Mouse (Mus musculus) Patski (cell line): Measurements from ENCODE around the gene Ttll2. TPM values are rescaled to one million over a fixed set of nuclear protein-coding genes. Genes with fewer than 3 reads are reported as not detected.
"Not testable (repeated sequence)": the region's sequence is repeated elsewhere in the genome, so short reads cannot be mapped to it uniquely, and the experiment has no call there.

Experiments used
- ATAC-seq: fragments of 100-300 bp; one replicate; pipeline ENCODE4 v1.8.0; 2021
- CTCF ChIA-PET: fragments of 350-600 bp; sonication (Branson Sonifier 250); formaldehyde crosslinking; loops from one replicate; lab custom pipeline; 2022; ENCODE audit warnings: inconsistent platforms; lab: Charles Lee
- POLR2A ChIA-PET: fragments of 350-600 bp; sonication (Branson Sonifier 250); formaldehyde crosslinking; loops from one replicate; lab custom pipeline; 2022; ENCODE audit warnings: antibody characterized with exemption, inconsistent platforms; lab: Charles Lee
- DNase-seq: peaks from one replicate; pipeline ENCODE4 v3.0.0-alpha.2; 2011; ENCODE audit warnings: low read depth, low spot score
- H3K27me3 ChIP-seq: fragments of 371-371 bp; one replicate; pipeline ENCODE4 v1.5.1; 2021
- CTCF ChIP-seq: fragments of 100-300 bp; IDR thresholded peaks from one replicate; pipeline ENCODE4 v1.5.1; 2021
- in situ Hi-C: fragments of 300-500 bp; cut with MboI; formaldehyde crosslinking; loops from 3 replicates; pipeline ENCODE4 v1.11.1; 2018; ENCODE audit warnings: low pct_unique_long_range_greater_than_20kb, mixed read lengths
- polyA plus RNA-seq: library from polyadenylated mRNA; unstranded; gene quantifications from one replicate; pipeline ENCODE4 v1.2.3, GENCODE M21; 2021

Gene Ttll2
- polyA plus RNA-seq, 1 experiment from 2014 or later = 0.19 TPM

DNA sequence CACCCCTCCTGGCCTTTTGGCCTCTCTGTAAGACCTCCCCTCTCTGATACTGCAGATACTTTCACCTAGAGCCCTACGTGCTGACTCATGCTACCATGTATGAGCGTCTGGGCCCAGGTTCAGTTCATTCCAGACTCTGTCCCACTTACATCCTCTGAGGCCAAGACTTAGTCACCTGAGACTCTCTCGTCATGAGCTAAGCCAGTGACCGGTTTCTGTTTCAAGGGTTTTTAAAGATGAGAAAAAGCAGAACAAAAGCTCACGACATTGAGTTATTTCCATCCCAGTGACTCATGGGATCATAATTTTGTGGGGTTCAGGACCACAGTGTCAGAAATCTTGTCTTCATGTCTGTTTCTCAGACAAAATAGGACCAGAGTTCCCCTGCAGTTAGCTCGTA lies 32.7 kb downstream of the Ttll2 start:
- in situ Hi-C loops, CTCF ChIA-PET, H3K27me3 ChIP-seq, POLR2A ChIA-PET, ATAC-seq, DNase-seq: not testable (repeated sequence)

DNA sequence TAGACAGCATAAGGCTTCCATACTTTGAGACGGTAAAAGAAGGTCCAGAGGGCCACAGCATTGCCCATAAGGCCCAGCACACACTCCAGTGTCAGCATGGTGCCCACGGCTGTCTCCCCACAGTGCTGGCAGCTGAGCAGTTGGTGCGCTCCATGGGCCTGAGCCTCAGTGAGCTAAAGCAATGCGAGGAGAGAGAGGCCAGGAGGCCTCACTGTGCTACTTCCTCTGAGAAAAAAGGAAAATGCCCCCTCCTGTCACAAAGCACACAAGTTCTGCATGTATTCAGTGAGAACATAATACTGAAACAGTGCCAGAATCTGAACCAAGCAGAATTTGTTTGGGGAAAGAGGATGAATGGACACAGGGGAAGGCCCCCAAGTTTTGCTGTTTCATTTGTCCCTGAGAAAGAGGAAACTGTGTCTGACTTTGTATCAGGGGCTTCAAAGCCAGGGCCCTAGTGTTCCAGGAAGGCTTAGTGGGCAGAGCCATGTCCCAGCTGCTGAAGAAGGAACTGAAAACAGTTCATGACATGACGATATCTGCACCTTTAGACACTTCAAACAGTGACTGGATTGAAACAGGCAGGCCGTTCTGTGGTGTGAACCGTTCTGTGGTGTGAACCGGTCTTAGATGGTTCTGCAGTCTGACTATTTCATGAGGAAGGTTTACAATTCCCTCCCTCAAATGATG lies 36.7 kb downstream of the Ttll2 start:
- ATAC-seq, DNase-seq: not testable (repeated sequence)

DNA sequence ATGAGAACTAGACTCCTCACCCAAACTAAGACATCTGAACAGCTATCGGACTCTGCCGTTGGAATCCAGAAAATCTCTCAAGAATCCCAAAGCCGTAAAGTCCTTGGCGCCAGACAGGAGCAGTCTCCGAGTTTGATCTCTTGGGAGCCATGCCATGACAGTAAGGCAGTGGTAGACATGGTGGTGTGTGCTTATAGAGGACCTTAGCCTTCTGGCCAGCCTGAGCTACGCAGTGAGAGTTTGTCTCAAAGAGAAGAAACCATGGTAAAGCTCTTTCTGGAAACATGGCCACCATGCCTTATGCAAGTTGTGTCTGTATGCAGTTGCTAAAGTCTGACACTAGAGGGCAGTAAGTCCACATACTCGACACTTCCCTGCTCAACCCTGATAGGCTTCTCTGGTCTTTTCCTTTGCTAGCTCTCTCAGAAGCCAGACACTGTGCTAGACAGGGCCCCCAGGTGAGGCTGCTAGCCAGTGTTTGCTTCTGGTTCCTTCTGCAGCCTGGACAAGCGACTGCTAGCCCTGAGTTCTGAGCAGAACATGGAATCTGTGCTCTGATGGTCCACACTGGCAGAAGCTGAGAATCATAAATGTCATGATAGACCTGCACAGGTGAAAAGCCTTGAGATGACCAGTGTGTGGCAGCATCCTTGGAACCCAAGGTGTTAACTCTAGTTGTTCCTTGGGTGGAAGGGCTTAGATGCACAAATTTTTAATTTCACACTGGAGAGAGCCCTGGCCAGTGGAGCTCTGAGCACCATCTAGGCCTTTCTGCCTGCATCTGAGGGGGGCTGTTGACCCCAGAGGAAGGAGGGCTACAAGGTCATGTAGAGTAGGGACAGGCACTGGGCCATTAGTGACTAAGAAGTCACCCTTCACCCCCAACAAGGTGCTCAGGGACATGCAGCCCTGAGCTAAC lies 46.0 kb downstream of the Ttll2 start:
- peak; percentile 78 for ATAC-seq
- CTCF ChIA-PET, DNase-seq, POLR2A ChIA-PET, in situ Hi-C loops, H3K27me3 ChIP-seq: not testable (repeated sequence)
- TF ChIP-seq CTCF = peak; percentile 71

More for the DNA sequence above, 36.7 kb downstream of the Ttll2 start:
- POLR2A ChIA-PET, in situ Hi-C loops, H3K27me3 ChIP-seq, CTCF ChIA-PET: not testable (repeated sequence)

Other genes starting within 250 kb of the Ttll2 start
- gene Rps6ka2, start 182.6 kb downstream of the Ttll2 start, polyA plus RNA-seq = 19.9 TPM
- 0.03 TPM for gene Tcp10a, start 28.1 kb downstream of the Ttll2 start, polyA plus RNA-seq
- not detected for gene Gm49630, start 19.3 kb upstream of the Ttll2 start, polyA plus RNA-seq
- 2.1 TPM for gene Unc93a2, start 32.8 kb upstream of the Ttll2 start, polyA plus RNA-seq